Mouse (Mus musculus) stomach, embryonic 14.5 days (tissue): ENCODE results near the gene Alg2. TPM values are rescaled to one million over a fixed set of nuclear protein-coding genes. Genes with fewer than 3 reads are reported as not detected.

Experiments
- ATAC-seq: fragments of 200-750 bp; cut with Nextera tagmentation; 2 replicates; pipeline ENCODE4 v1.8.0; 2017; ENCODE audit warnings: low read depth, moderate TSS enrichment; ENCODE audit not compliant: insufficient number of reproducible peaks, insufficient read depth, low FRiP score
- H3K27ac ChIP-seq: fragments of 300-500 bp; sonication (generic); 2 replicates; pipeline ENCODE4 v1.5.1; 2014; ENCODE audit warnings: mild to moderate bottlenecking, low read length, moderate library complexity, mixed read lengths
- H3K27me3 ChIP-seq: fragments of 300-500 bp; sonication (generic); 2 replicates; pipeline ENCODE4 v1.6.1; 2014; ENCODE audit warnings: low read length, control low read depth, mixed read lengths; ENCODE audit not compliant: control insufficient read depth, insufficient read depth
- H3K36me3 ChIP-seq: fragments of 300-500 bp; sonication (generic); 2 replicates; pipeline ENCODE4 v1.6.1; 2014; ENCODE audit warnings: mild to moderate bottlenecking, control low read depth, low read length, moderate library complexity, mixed read lengths; ENCODE audit not compliant: control insufficient read depth, insufficient read depth
- H3K4me1 ChIP-seq: fragments of 300-500 bp; sonication (generic); 2 replicates; pipeline ENCODE4 v1.6.1; 2014; ENCODE audit warnings: low read length, control low read depth, mixed read lengths; ENCODE audit not compliant: control insufficient read depth, insufficient read depth
- H3K4me2 ChIP-seq: fragments of 300-500 bp; sonication (generic); replicated peaks from 2 replicates; pipeline ENCODE4 v1.6.1; 2014; ENCODE audit warnings: low read depth, low read length, control low read depth
- H3K4me3 ChIP-seq: fragments of 300-500 bp; sonication (generic); 2 replicates; pipeline ENCODE4 v1.5.1; 2014; ENCODE audit warnings: low read depth, low read length, control low read depth
- H3K9ac ChIP-seq: fragments of 300-500 bp; sonication (generic); replicated peaks from 2 replicates; pipeline ENCODE4 v1.6.1; 2014; ENCODE audit warnings: low read depth, mild to moderate bottlenecking, control low read depth, low read length, moderate library complexity, mixed read lengths
- H3K9me3 ChIP-seq: fragments of 300-500 bp; sonication (generic); 2 replicates; pipeline ENCODE4 v1.6.1; 2016; ENCODE audit warnings: low read depth, low read length, control low read depth; ENCODE audit not compliant: control insufficient read depth
- WGBS: fragments of 180-500 bp; shearing (Covaris S2); extraction: QIAGEN DNeasy Blood & Tissue Kit; methylation state at CpG from one replicate; pipeline ENCODE4 v1.1.7; 2014; 5-methylcytosine and 5-hydroxymethylcytosine counted together
- polyA plus RNA-seq: library from polyadenylated mRNA; unstranded; fragments of >200 nt; fragmentation: Nextera tagmentation; extraction: Ambion mirVana; gene quantifications from 2 replicates; pipeline ENCODE4 v1.2.1, GENCODE M21; 2014

Gene Alg2
- polyA plus RNA-seq, 1 experiment from 2014 or later, result 77.9 TPM

GRCm38 (mm10) chr4:47497811-47498385 lies 23.8 kb upstream of the Alg2 start:
- H3K36me3 ChIP-seq, result no peaks in the 10 kb centered on the region
- no peak overlapping the region for H3K27ac ChIP-seq
- ATAC-seq, result no peak
- no peak overlapping the region for H3K9ac ChIP-seq
- no peaks in the 10 kb centered on the region for H3K27me3 ChIP-seq
- WGBS, result 57% methylated on average over 7 of the region's 7 CpGs
- no peak overlapping the region for H3K4me2 ChIP-seq
- H3K9me3 ChIP-seq, result no peaks in the 10 kb centered on the region
- no peaks in the 10 kb centered on the region for H3K4me1 ChIP-seq
- no peak overlapping the region for H3K4me3 ChIP-seq

- no peaks in the 10 kb centered on the region for H3K4me1 ChIP-seq
- no peaks in the 10 kb centered on the region for H3K27me3 ChIP-seq
- H3K4me2 ChIP-seq, result no peak overlapping the region
- no peak overlapping the region for H3K4me3 ChIP-seq
- no peak overlapping the region for H3K9ac ChIP-seq
- H3K36me3 ChIP-seq, result no peaks in the 10 kb centered on the region
- 77% methylated on average over 2 of the region's 2 CpGs for WGBS
- no peak for ATAC-seq
- no peak overlapping the region for H3K27ac ChIP-seq
- no peaks in the 10 kb centered on the region for H3K9me3 ChIP-seq
Observed at GRCm38 (mm10) chr4:47494686-47495085, 20.6 kb upstream of the Alg2 start.

- H3K27ac ChIP-seq, result no peak overlapping the region
- H3K9me3 ChIP-seq, result no peaks in the 10 kb centered on the region
- no peak overlapping the region for H3K4me3 ChIP-seq
- no peaks in the 10 kb centered on the region for H3K4me1 ChIP-seq
- no peaks in the 10 kb centered on the region for H3K27me3 ChIP-seq
- no peaks in the 10 kb centered on the region for H3K36me3 ChIP-seq
- no peak for ATAC-seq
- no peak overlapping the region for H3K4me2 ChIP-seq
- WGBS, result 64% methylated on average over 1 of the region's 1 CpGs
- no peak overlapping the region for H3K9ac ChIP-seq
Observed at GRCm38 (mm10) chr4:47494137-47494536, 20.0 kb upstream of the Alg2 start.

- no peaks in the 10 kb centered on the region for H3K36me3 ChIP-seq
- no peak overlapping the region for H3K4me2 ChIP-seq
- no peaks in the 10 kb centered on the region for H3K4me1 ChIP-seq
- H3K27me3 ChIP-seq, result no peaks in the 10 kb centered on the region
- no peak overlapping the region for H3K4me3 ChIP-seq
- H3K9ac ChIP-seq, result no peak overlapping the region
- WGBS, result 72% methylated on average over 8 of the region's 8 CpGs
- no peak for ATAC-seq
- H3K9me3 ChIP-seq, result no peaks in the 10 kb centered on the region
- no peak overlapping the region for H3K27ac ChIP-seq
Observed at GRCm38 (mm10) chr4:47493456-47493855, 19.3 kb upstream of the Alg2 start.

- Histone ChIP-seq H3K9ac (no peak overlapping the region), H3K27me3 (no peaks in the 10 kb centered on the region), H3K4me1 (no peaks in the 10 kb centered on the region), H3K27ac (no peak overlapping the region), H3K9me3 (no peaks in the 10 kb centered on the region), H3K4me3 (no peak overlapping the region), H3K36me3 (no peaks in the 10 kb centered on the region), H3K4me2 (no peak overlapping the region)
- no peak for ATAC-seq
- WGBS, result 50% methylated on average over 12 of the region's 12 CpGs
Observed at GRCm38 (mm10) chr4:47492311-47493086, 18.4 kb upstream of the Alg2 start.

- Histone ChIP-seq H3K27me3 (no peaks in the 10 kb centered on the region), H3K27ac (no peak overlapping the region), H3K4me2 (no peak overlapping the region), H3K9ac (no peak overlapping the region), H3K4me1 (no peaks in the 10 kb centered on the region), H3K9me3 (no peaks in the 10 kb centered on the region), H3K36me3 (no peaks in the 10 kb centered on the region), H3K4me3 (no peak overlapping the region)
- ATAC-seq, result no peak
- WGBS, result 77% methylated on average over 6 of the region's 6 CpGs
Observed at GRCm38 (mm10) chr4:47491243-47491642, 17.1 kb upstream of the Alg2 start.

GRCm38 (mm10) chr4:47480576-47480975 lies 6.4 kb upstream of the Alg2 start:
- H3K27ac ChIP-seq, result no peak overlapping the region
- H3K9me3 ChIP-seq, result no peaks in the 10 kb centered on the region
- H3K4me3 ChIP-seq, result no peak overlapping the region
- H3K9ac ChIP-seq, result no peak overlapping the region
- H3K4me1 ChIP-seq, result peaks cover 4% of the 10 kb centered on the region; the same call in 1 of the 2 replicates
- H3K4me2 ChIP-seq, result no peak overlapping the region
- peaks cover 50% of the 10 kb centered on the region for H3K36me3 ChIP-seq
- no peaks in the 10 kb centered on the region for H3K27me3 ChIP-seq
- no peak for ATAC-seq
- WGBS, result 92% methylated on average over 9 of the region's 9 CpGs

GRCm38 (mm10) chr4:47480095-47480494 lies 6.0 kb upstream of the Alg2 start:
- no peaks in the 10 kb centered on the region for H3K9me3 ChIP-seq
- H3K4me2 ChIP-seq, result no peak overlapping the region
- ATAC-seq, result no peak
- no peak overlapping the region for H3K27ac ChIP-seq
- H3K27me3 ChIP-seq, result no peaks in the 10 kb centered on the region
- 94% methylated on average over 13 of the region's 13 CpGs for WGBS
- no peak overlapping the region for H3K9ac ChIP-seq
- H3K4me3 ChIP-seq, result no peak overlapping the region
- peaks cover 8% of the 10 kb centered on the region; the same call in 1 of the 2 replicates for H3K4me1 ChIP-seq
- H3K36me3 ChIP-seq, result peaks cover 50% of the 10 kb centered on the region
